Mouse (Mus musculus) central nervous system, embryonic 14 days (tissue): ENCODE results near the gene 1700088E04Rik. TPM values are rescaled to one million over a fixed set of nuclear protein-coding genes. Genes with fewer than 3 reads are reported as not detected.

ENCODE experiments used
- polyA plus RNA-seq: library from polyadenylated mRNA; depleted of rRNA; stranded (reverse); fragments of >200 nt; gene quantifications from 2 replicates; pipeline ENCODE4 v1.2.3, GENCODE M21; 2012; rRNA removed

1700088E04Rik gene
- 16.1 and 16.8 TPM in 2 replicates for polyA plus RNA-seq

DNA sequence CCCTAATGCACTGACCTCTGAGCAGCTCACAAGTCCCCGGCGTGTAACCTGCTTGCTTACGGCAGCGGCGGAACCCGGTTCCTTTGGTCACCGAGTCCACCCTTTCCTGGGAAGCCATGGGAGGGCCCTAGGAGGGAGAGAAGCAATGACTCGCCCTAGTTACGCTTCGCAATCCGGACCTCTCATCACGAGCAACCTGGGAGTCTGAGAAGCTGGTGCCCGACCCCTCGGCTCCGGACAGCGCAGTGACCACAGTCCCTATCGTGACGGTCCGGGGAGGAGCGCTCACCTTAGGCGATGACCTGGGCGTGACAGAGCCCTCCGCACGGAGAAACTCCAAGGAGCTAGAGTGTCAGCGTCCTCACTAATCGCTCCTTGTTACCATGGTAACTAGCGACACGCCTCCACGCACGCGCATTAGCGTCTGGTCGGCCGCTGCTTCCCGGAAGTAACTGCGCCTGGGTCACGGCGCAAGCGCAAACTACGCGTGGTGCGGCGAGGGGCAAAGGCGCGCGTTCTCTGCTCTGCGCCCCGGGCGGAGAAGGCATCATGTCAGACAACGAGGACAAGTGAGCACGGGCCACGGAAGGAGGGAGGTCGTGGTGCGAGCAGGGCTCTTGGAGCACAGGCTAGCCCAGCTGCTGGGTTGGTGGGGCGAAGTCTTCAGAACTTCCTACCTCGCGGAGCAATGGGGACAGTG is at the start of gene 1700088E04Rik, which contains the start of gene Polr2f:
TSS of gene 1700088E04Rik (minus strand) at position 388 of the 700 bp plus-strand sequence.
TSS of gene Polr2f (plus strand) at position 144 of the 700 bp plus-strand sequence.

DNA sequence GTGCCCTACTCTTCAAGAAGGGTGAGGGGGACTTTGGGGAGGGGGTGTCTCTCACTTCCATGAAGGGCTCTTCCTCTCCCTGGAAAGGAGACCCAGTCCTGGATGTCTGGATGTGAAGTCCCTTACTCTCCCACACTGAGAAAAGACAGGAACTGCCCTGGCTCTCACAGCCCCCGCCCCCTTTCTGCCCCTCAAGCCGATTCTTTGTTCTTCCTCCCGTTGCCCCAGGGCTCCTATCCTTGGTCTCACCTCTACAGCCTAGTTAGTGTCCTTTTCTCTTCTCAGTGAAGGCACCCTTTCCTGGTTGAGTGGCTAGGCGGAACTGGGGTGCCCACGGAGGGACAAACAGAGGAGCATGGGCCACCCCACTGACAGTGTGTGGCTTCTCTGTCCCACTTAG is 24.1 kb upstream of the 1700088E04Rik start, which contains the start of gene Sox10:
TSS of gene Sox10 (minus strand) at position 101 of the 400 bp plus-strand sequence.

DNA sequence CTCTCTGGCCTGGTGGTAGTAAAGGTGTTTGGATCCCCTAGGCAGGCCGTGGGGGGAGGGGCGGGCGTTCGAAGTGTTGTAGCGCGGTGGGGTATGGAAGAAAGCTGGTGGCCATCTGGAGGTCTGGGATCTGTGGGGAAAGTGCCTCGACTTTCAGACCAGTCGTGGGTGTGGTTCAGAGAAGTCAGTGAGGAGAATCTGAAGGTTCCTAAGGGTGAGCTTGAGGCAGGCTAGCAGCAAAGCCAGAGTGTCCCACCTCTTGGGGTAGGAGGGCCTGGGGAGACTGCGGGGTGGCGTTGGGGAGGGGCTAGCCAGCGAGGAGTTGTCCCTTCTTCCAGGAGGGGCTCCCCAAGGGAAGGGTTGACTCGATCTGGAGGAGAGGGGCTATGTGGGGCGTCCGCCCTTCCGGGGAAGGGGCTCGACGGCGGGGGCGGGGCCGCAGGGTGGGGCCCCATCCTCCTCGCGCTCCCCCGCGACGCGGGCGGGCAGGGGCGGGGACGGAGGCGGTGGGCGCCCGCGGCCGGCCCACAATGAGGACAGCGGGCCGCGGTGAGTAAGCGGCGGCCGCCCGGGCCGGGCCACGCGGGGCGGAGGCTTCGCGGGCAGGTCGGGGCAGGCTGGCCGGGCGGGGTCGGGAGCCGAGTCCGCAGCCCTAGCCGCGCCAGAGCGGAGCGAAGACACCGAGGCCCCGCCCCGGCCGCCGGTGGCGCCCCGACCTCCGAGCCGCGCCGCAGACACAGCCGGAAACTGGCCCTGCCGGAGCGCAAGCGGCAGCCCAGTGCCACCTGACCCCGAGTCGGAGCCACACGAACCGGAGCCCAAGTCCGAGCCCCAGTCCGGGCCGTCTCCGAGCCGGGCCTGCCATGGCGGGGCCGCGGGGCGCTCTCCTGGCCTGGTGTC is 32.4 kb downstream of the 1700088E04Rik start, which contains the start of gene Micall1:
TSS of gene Micall1 (plus strand) at position 478 of the 900 bp plus-strand sequence.

Other genes with a start within 250 kb of the 1700088E04Rik start
- 0.02 and 0.03 TPM in 2 replicates for gene Gm49510, start 241.6 kb downstream of the 1700088E04Rik start, polyA plus RNA-seq
- gene Sh3bp1, start 241.5 kb downstream of the 1700088E04Rik start, polyA plus RNA-seq: 13.7 and 27.6 TPM in 2 replicates
- gene Pdxp, start 227.3 kb downstream of the 1700088E04Rik start, polyA plus RNA-seq: 87.9 and 100 TPM in 2 replicates
- gene Lgals1, start 214.5 kb downstream of the 1700088E04Rik start, polyA plus RNA-seq: 226 and 578 TPM in 2 replicates
- gene Nol12, start 206.3 kb downstream of the 1700088E04Rik start, polyA plus RNA-seq: 41.2 and 43.8 TPM in 2 replicates
- 48.5 and 58.0 TPM in 2 replicates for gene Triobp, start 193.5 kb downstream of the 1700088E04Rik start, polyA plus RNA-seq
- gene H1f0, start 112.8 kb downstream of the 1700088E04Rik start, polyA plus RNA-seq: 278 and 348 TPM in 2 replicates
- gene Galr3, start 99.4 kb downstream of the 1700088E04Rik start, polyA plus RNA-seq: 0.07 and 0.24 TPM in 2 replicates
- 58.6 and 61.8 TPM in 2 replicates for gene Ankrd54, start 78.4 kb downstream of the 1700088E04Rik start, polyA plus RNA-seq
- 173 and 188 TPM in 2 replicates for gene Eif3l, start 66.1 kb downstream of the 1700088E04Rik start, polyA plus RNA-seq
- gene Micall1, start 32.4 kb downstream of the 1700088E04Rik start, polyA plus RNA-seq: 22.3 and 27.5 TPM in 2 replicates
- gene Polr2f, start 244 bp downstream of the 1700088E04Rik start, polyA plus RNA-seq: 182 and 194 TPM in 2 replicates
- gene Sox10, start 24.0 kb upstream of the 1700088E04Rik start, polyA plus RNA-seq: 5.8 and 20.4 TPM in 2 replicates
- gene Pick1, start 87.9 kb upstream of the 1700088E04Rik start, polyA plus RNA-seq: 117 and 118 TPM in 2 replicates
- 2.3 TPM in 2 replicates for gene Gm49486, start 88.1 kb upstream of the 1700088E04Rik start, polyA plus RNA-seq
- 0.34 and 0.35 TPM in 2 replicates for gene Slc16a8, start 113.5 kb upstream of the 1700088E04Rik start, polyA plus RNA-seq
- gene Baiap2l2, start 144.3 kb upstream of the 1700088E04Rik start, polyA plus RNA-seq: 1.6 and 1.7 TPM in 2 replicates
- gene Pla2g6, start 187.1 kb upstream of the 1700088E04Rik start, polyA plus RNA-seq: 99.6 and 99.9 TPM in 2 replicates
- 3.2 and 3.7 TPM in 2 replicates for gene Maff, start 205.4 kb upstream of the 1700088E04Rik start, polyA plus RNA-seq